In genomic region chr12:41469096-41469801, GRCm38 (mm10) we compare ENCODE assay signal across 28 mouse cellular contexts. TPM values are rescaled to one million over a fixed set of nuclear protein-coding genes. Genes with fewer than 3 reads are reported as not detected.
DNase-seq lines count a peak whose midpoint lies in the region; ATAC-seq and TF ChIP-seq lines count a peak whose summit lies in the region.
"Had no signal": no experiment of that assay in that cellular context is flagged by ENCODE, and none has a peak within 500 bp of the region (broad histone marks: within the 10 kb centered on the region; RNA-seq: fewer than 3 reads in every experiment).

No protein-coding gene starts in this region.

- no peaks in the 10 kb centered on the region for H3K36me3 ChIP-seq in forebrain, embryonic 12.5 days (replicated peaks)
- H3K36me3 ChIP-seq in forebrain, postnatal 0 days (ENCODE audit: insufficient read depth) = no peaks in the 10 kb centered on the region
- H3K36me3 ChIP-seq in lung, embryonic 14.5 days (ENCODE audit: insufficient read depth) = no peaks in the 10 kb centered on the region
- no peaks in the 10 kb centered on the region for H3K36me3 ChIP-seq in midbrain, embryonic 11.5 days (ENCODE audit: control insufficient read depth, insufficient read depth, low read length)
- H3K36me3 ChIP-seq in midbrain, embryonic 15.5 days (replicated peaks) = no peaks in the 10 kb centered on the region
- H3K36me3 ChIP-seq: G1E; heart, embryonic 12.5 days; kidney, embryonic 15.5 days; limb, embryonic 12.5 days; liver, embryonic 15.5 days had no signal

- ATAC-seq in forebrain, embryonic 12.5 days (ENCODE audit: low FRiP score) = peak; percentile 60; the same call in 1 of the 2 replicates
- no peak for ATAC-seq in forebrain, postnatal 0 days
- peak; percentile 79; the same call in 1 of the 2 replicates for ATAC-seq in lung, embryonic 14.5 days (ENCODE audit: insufficient read depth)
- ATAC-seq in midbrain, embryonic 11.5 days (ENCODE audit: low FRiP score) = peak; percentile 65; the same call in 1 of the 2 replicates
- no peak; the same call in 1 of the 2 replicates for ATAC-seq in midbrain, embryonic 15.5 days (replicated peaks)
- ATAC-seq: inflammation-experienced regulatory T-cells, adult 6 months; Patski had no signal

- WGBS in forebrain, embryonic 12.5 days = 32% methylated on average over 6 of the region's 6 CpGs
- 21% methylated on average over 6 of the region's 6 CpGs for WGBS in forebrain, postnatal 0 days
- WGBS in lung, embryonic 14.5 days = 43% methylated on average over 6 of the region's 6 CpGs
- 61% methylated on average over 6 of the region's 6 CpGs for WGBS in midbrain, embryonic 11.5 days
- WGBS in midbrain, embryonic 15.5 days = 41% methylated on average over 6 of the region's 6 CpGs

- peaks cover 16% of the 10 kb centered on the region for H3K4me1 ChIP-seq in forebrain, embryonic 12.5 days
- H3K4me1 ChIP-seq in forebrain, postnatal 0 days (ENCODE audit: insufficient read depth) = no peaks in the 10 kb centered on the region; the same call in 1 of the 2 replicates
- H3K4me1 ChIP-seq in lung, embryonic 14.5 days (ENCODE audit: insufficient read depth) = no peaks in the 10 kb centered on the region
- peaks cover 5% of the 10 kb centered on the region for H3K4me1 ChIP-seq in midbrain, embryonic 11.5 days (ENCODE audit: control insufficient read depth, insufficient read depth, low read length)
- H3K4me1 ChIP-seq in midbrain, embryonic 15.5 days = peaks cover 8% of the 10 kb centered on the region; the same call in 1 of the 2 replicates
- H3K4me1 ChIP-seq: heart, embryonic 12.5 days; kidney, embryonic 15.5 days; limb, embryonic 12.5 days; liver, embryonic 15.5 days had no signal

- H3K27me3 ChIP-seq in forebrain, embryonic 12.5 days = no peaks in the 10 kb centered on the region
- H3K27me3 ChIP-seq in forebrain, postnatal 0 days (ENCODE audit: insufficient read depth, low read length) = no peaks in the 10 kb centered on the region
- H3K27me3 ChIP-seq in lung, embryonic 14.5 days (ENCODE audit: insufficient read depth, low read length) = no peaks in the 10 kb centered on the region
- H3K27me3 ChIP-seq in midbrain, embryonic 11.5 days (ENCODE audit: control insufficient read depth, insufficient read depth, low read length) = no peaks in the 10 kb centered on the region
- H3K27me3 ChIP-seq in midbrain, embryonic 15.5 days (replicated peaks) = no peaks in the 10 kb centered on the region
- H3K27me3 ChIP-seq: heart, embryonic 12.5 days; kidney, embryonic 15.5 days; limb, embryonic 12.5 days; liver, embryonic 15.5 days; Patski had no signal

- no peak overlapping the region for H3K27ac ChIP-seq in forebrain, embryonic 12.5 days
- no peak overlapping the region for H3K27ac ChIP-seq in forebrain, postnatal 0 days (ENCODE audit: low read depth, low read length)
- H3K27ac ChIP-seq in lung, embryonic 14.5 days (ENCODE audit: low read depth) = no peak overlapping the region
- H3K27ac ChIP-seq in midbrain, embryonic 11.5 days (ENCODE audit: low read depth, low read length) = no peak overlapping the region
- H3K27ac ChIP-seq in midbrain, embryonic 15.5 days = no peak overlapping the region
- H3K27ac ChIP-seq: gastrocnemius, adult 2 months; heart, adult 2 months; hindbrain, embryonic 14.5 days; kidney, embryonic 15.5 days; limb, embryonic 12.5 days; liver, embryonic 15.5 days had no signal

- H3K4me3 ChIP-seq in forebrain, embryonic 12.5 days (replicated peaks) = no peak overlapping the region
- H3K4me3 ChIP-seq in forebrain, postnatal 0 days (ENCODE audit: low read depth, low read length) = no peak overlapping the region
- H3K4me3 ChIP-seq in lung, embryonic 14.5 days (ENCODE audit: low read depth, low read length) = no peak overlapping the region
- no peak overlapping the region for H3K4me3 ChIP-seq in midbrain, embryonic 11.5 days (ENCODE audit: low read depth, low read length)
- H3K4me3 ChIP-seq in midbrain, embryonic 15.5 days = no peak overlapping the region
- H3K4me3 ChIP-seq: erythroblast, embryonic 14.5 days; gastrocnemius, adult 2 months; heart, adult 2 months; heart, embryonic 12.5 days; kidney, embryonic 15.5 days; limb, embryonic 12.5 days; liver, embryonic 15.5 days had no signal

- H3K4me2 ChIP-seq in forebrain, embryonic 12.5 days = no peak overlapping the region
- no peak overlapping the region for H3K4me2 ChIP-seq in forebrain, postnatal 0 days (ENCODE audit: low read depth)
- no peak overlapping the region for H3K4me2 ChIP-seq in lung, embryonic 14.5 days
- H3K4me2 ChIP-seq in midbrain, embryonic 11.5 days = no peak overlapping the region
- H3K4me2 ChIP-seq in midbrain, embryonic 15.5 days = no peak overlapping the region
- H3K4me2 ChIP-seq: heart, embryonic 12.5 days; hindbrain, embryonic 14.5 days; kidney, embryonic 15.5 days; limb, embryonic 12.5 days; liver, embryonic 15.5 days had no signal

- DNase-seq in forebrain, postnatal 0 days = no peak
- peak; percentile 57 for DNase-seq in lung, embryonic 14.5 days
- no peak for DNase-seq in lung, postnatal 36 days
- DNase-seq in midbrain, embryonic 11.5 days (ENCODE audit: low spot score, missing footprints) = no peak
- peak; percentile 57 for DNase-seq in Muller cell, postnatal 12 days (ENCODE audit: inconsistent ontology term)
- DNase-seq in left cerebral cortex, adult 9 months (ENCODE audit: low spot score in 2 of 2) = no peak
- DNase-seq: adrenal gland, postnatal 25 days; cerebellum, adult 18-20 months; cerebellum, postnatal 14 days; gastrocnemius, adult 2 months; gastrocnemius, postnatal 36 days; heart, adult 2 months; heart, postnatal 4 days; kidney, adult 11 months; kidney, postnatal 25 days; thymus, adult 2 months; thymus, postnatal 36 days had no signal

- TF ChIP-seq CTCF in forebrain, postnatal 0 days (IDR thresholded peaks at IDR 0.05; ENCODE audit: low read depth) = no peak
- no peak for TF ChIP-seq CTCF in lung, embryonic 14.5 days (IDR thresholded peaks at IDR 0.05; ENCODE audit: low read depth)

- no peak overlapping the region for H3K9ac ChIP-seq in forebrain, embryonic 12.5 days
- no peak overlapping the region for H3K9ac ChIP-seq in forebrain, postnatal 0 days
- H3K9ac ChIP-seq in lung, embryonic 14.5 days = no peak overlapping the region
- no peak overlapping the region for H3K9ac ChIP-seq in midbrain, embryonic 11.5 days (ENCODE audit: low read length)
- no peak overlapping the region for H3K9ac ChIP-seq in midbrain, embryonic 15.5 days
- H3K9ac ChIP-seq: heart, embryonic 12.5 days; hindbrain, embryonic 14.5 days; kidney, embryonic 15.5 days; limb, embryonic 12.5 days; liver, embryonic 15.5 days had no signal

- no peaks in the 10 kb centered on the region for H3K9me3 ChIP-seq in forebrain, embryonic 12.5 days
- H3K9me3 ChIP-seq in forebrain, postnatal 0 days (ENCODE audit: low read length) = no peaks in the 10 kb centered on the region
- H3K9me3 ChIP-seq in lung, embryonic 14.5 days (ENCODE audit: low read depth, low read length) = no peaks in the 10 kb centered on the region
- H3K9me3 ChIP-seq in midbrain, embryonic 11.5 days (ENCODE audit: control insufficient read depth, low read length) = no peaks in the 10 kb centered on the region
- no peaks in the 10 kb centered on the region for H3K9me3 ChIP-seq in midbrain, embryonic 15.5 days
- H3K9me3 ChIP-seq: G1E; heart, embryonic 12.5 days; kidney, embryonic 15.5 days; limb, embryonic 12.5 days; liver, embryonic 15.5 days had no signal

RNA-seq across cellular contexts. Expression of gene Lrrn3, which starts 17.0 kb away (rescaled TPM):
- 37.1 and 40.1 TPM in 2 replicates for polyA plus RNA-seq in forebrain, embryonic 12.5 days (2016; fragmentation: Nextera tagmentation; extraction: Ambion mirVana)
- total RNA-seq in forebrain, postnatal 0 days (2014; rRNA removed) = 116 and 127 TPM in 2 replicates
- 80.0 and 92.8 TPM in 2 replicates for polyA plus RNA-seq in forebrain, postnatal 0 days (2015; fragmentation: Nextera tagmentation; extraction: Ambion mirVana)
- 20.1 and 20.3 TPM in 2 replicates for polyA plus RNA-seq in lung, embryonic 14.5 days (2014; fragmentation: Nextera tagmentation; extraction: Ambion mirVana)
- 30.5 and 33.9 TPM in 2 replicates for polyA plus RNA-seq in midbrain, embryonic 11.5 days (2014; fragmentation: Nextera tagmentation; extraction: Ambion mirVana)
- 95.8 and 105 TPM in 2 replicates for polyA plus RNA-seq in midbrain, embryonic 15.5 days (2015; fragmentation: Nextera tagmentation; extraction: Ambion mirVana)
- polyA plus RNA-seq: erythroblast, embryonic 14.5 days; G1E had no signal

Comparison
In these comparisons a context has a peak if more than half of its experiments do, and no peak if none do; other contexts are left out.
1. ATAC-seq: peak in forebrain, embryonic 12.5 days (single experiment), lung, embryonic 14.5 days (single experiment) and midbrain, embryonic 11.5 days (single experiment); none in forebrain, postnatal 0 days (single experiment) and midbrain, embryonic 15.5 days (single experiment).
2. DNase-seq: peak in lung, embryonic 14.5 days (single experiment) and Muller cell, postnatal 12 days (single experiment); none in forebrain, postnatal 0 days (single experiment), lung, postnatal 36 days (single experiment), midbrain, embryonic 11.5 days (single experiment) and left cerebral cortex, adult 9 months (0 of 2).